Mouse (Mus musculus) heart, postnatal 0 days (tissue): ENCODE results near the gene Reln. TPM values are rescaled to one million over a fixed set of nuclear protein-coding genes. Genes with fewer than 3 reads are reported as not detected.

Experiments used
- ATAC-seq: fragments of 200-750 bp; cut with Nextera tagmentation; 2 replicates; pipeline ENCODE4 v1.8.0; 2017; ENCODE audit warnings: low read depth, moderate number of reproducible peaks, moderate library complexity; ENCODE audit not compliant: insufficient read depth
- DNase-seq: peaks from one replicate; pipeline ENCODE4 v3.0.0-alpha.2; 2016; ENCODE audit warnings: low spot score
- H3K27ac ChIP-seq: fragments of 300-500 bp; sonication (generic); 2 replicates; pipeline ENCODE4 v1.5.1; 2014; ENCODE audit warnings: low read depth, mild to moderate bottlenecking
- H3K27me3 ChIP-seq: fragments of 300-500 bp; sonication (generic); 2 replicates; pipeline ENCODE4 v1.6.1; 2014; ENCODE audit warnings: low read length, mixed read lengths; ENCODE audit not compliant: control insufficient read depth, insufficient read depth
- H3K36me3 ChIP-seq: fragments of 300-500 bp; sonication (generic); replicated peaks from 2 replicates; pipeline ENCODE4 v1.6.1; 2014; ENCODE audit warnings: low read length, mixed read lengths; ENCODE audit not compliant: control insufficient read depth, insufficient read depth
- H3K4me1 ChIP-seq: fragments of 300-500 bp; sonication (generic); 2 replicates; pipeline ENCODE4 v1.6.1; 2014; ENCODE audit warnings: antibody characterized with exemption; ENCODE audit not compliant: control insufficient read depth, insufficient read depth
- H3K4me2 ChIP-seq: fragments of 300-500 bp; sonication (generic); 2 replicates; pipeline ENCODE4 v1.6.1; 2014; ENCODE audit warnings: low read depth, mild to moderate bottlenecking, low read length, moderate library complexity
- H3K4me3 ChIP-seq: fragments of 300-500 bp; sonication (generic); 2 replicates; pipeline ENCODE4 v1.5.1; 2014; ENCODE audit warnings: low read depth, low read length
- H3K9ac ChIP-seq: fragments of 300-500 bp; sonication (generic); replicated peaks from 2 replicates; pipeline ENCODE4 v1.6.1; 2014; ENCODE audit warnings: low read depth, low read length, mixed read lengths
- H3K9me3 ChIP-seq: fragments of 300-500 bp; sonication (generic); replicated peaks from 2 replicates; pipeline ENCODE4 v1.6.1; 2016; ENCODE audit warnings: low read length; ENCODE audit not compliant: control insufficient read depth
- CTCF ChIP-seq: IDR thresholded peaks from 2 replicates; pipeline ENCODE4 v1.5.1; 2016; ENCODE audit warnings: antibody characterized with exemption, control low read depth, low read depth
- EP300 ChIP-seq: IDR thresholded peaks from 2 replicates; pipeline ENCODE4 v1.6.1; 2016; ENCODE audit warnings: antibody characterized with exemption, low read depth
- WGBS: fragments of 180-500 bp; shearing (Covaris S2); extraction: QIAGEN DNeasy Blood & Tissue Kit; methylation state at CpG from one replicate; pipeline ENCODE4 v1.1.7; 2014; 5-methylcytosine and 5-hydroxymethylcytosine counted together
- polyA plus RNA-seq: library from polyadenylated mRNA; unstranded; fragments of >200 nt; fragmentation: Nextera tagmentation; extraction: Ambion mirVana; gene quantifications from 2 replicates; pipeline ENCODE4 v1.2.1, GENCODE M21; 2015
- total RNA-seq: library from RNA; depleted of rRNA; stranded (reverse); fragments of >200 nt; gene quantifications from 2 replicates; pipeline ENCODE4 v1.2.3, GENCODE M21; 2014; ENCODE audit warnings: low replicate concordance

Gene Reln
- total and polyA plus RNA-seq, 2 experiments from 2014 or later: 1.00 to 14.4 TPM

GRCm38 (mm10) chr5:22317807-22318206, 26.7 kb downstream of the Reln start:
- Histone ChIP-seq H3K9ac (no peak overlapping the region), H3K4me2 (no peak overlapping the region), H3K36me3 (no peaks in the 10 kb centered on the region), H3K27ac (no peak overlapping the region), H3K9me3 (no peaks in the 10 kb centered on the region), H3K4me1 (no peaks in the 10 kb centered on the region), H3K27me3 (no peaks in the 10 kb centered on the region), H3K4me3 (no peak overlapping the region)
- WGBS: 80% methylated on average over 1 of the region's 1 CpGs
- no peak for DNase-seq
- ATAC-seq: no peak
- no peak for TF ChIP-seq CTCF
- TF ChIP-seq EP300: no peak

- H3K27ac ChIP-seq: no peak overlapping the region
- DNase-seq (no peak), ATAC-seq (no peak)
- no peaks in the 10 kb centered on the region for H3K9me3 ChIP-seq
- WGBS: 85% methylated on average over 7 of the region's 7 CpGs
- no peaks in the 10 kb centered on the region for H3K27me3 ChIP-seq
- H3K4me2 ChIP-seq: no peak overlapping the region
- TF ChIP-seq EP300 (no peak), CTCF (no peak)
- H3K4me1 ChIP-seq: no peaks in the 10 kb centered on the region
- H3K9ac ChIP-seq: no peak overlapping the region
- no peak overlapping the region for H3K4me3 ChIP-seq
- no peaks in the 10 kb centered on the region for H3K36me3 ChIP-seq
These were observed 28.0 kb downstream of the Reln start for GRCm38 (mm10) chr5:22316471-22316870.

- no peak overlapping the region for H3K4me2 ChIP-seq
- no peaks in the 10 kb centered on the region for H3K9me3 ChIP-seq
- no peak overlapping the region for H3K9ac ChIP-seq
- TF ChIP-seq CTCF: no peak
- TF ChIP-seq EP300: no peak
- no peak for DNase-seq
- no peaks in the 10 kb centered on the region for H3K27me3 ChIP-seq
- H3K4me3 ChIP-seq: no peak overlapping the region
- H3K36me3 ChIP-seq: no peaks in the 10 kb centered on the region
- 64% methylated on average over 2 of the region's 2 CpGs for WGBS
- ATAC-seq: no peak
- H3K27ac ChIP-seq: no peak overlapping the region
- H3K4me1 ChIP-seq: no peaks in the 10 kb centered on the region
These were observed 28.5 kb downstream of the Reln start for GRCm38 (mm10) chr5:22315990-22316389.

- Histone ChIP-seq H3K4me1 (no peaks in the 10 kb centered on the region), H3K4me3 (no peak overlapping the region), H3K9me3 (no peaks in the 10 kb centered on the region), H3K27me3 (no peaks in the 10 kb centered on the region), H3K4me2 (no peak overlapping the region), H3K36me3 (no peaks in the 10 kb centered on the region), H3K27ac (no peak overlapping the region), H3K9ac (no peak overlapping the region)
- WGBS: 76% methylated on average over 10 of the region's 10 CpGs
- DNase-seq: no peak
- ATAC-seq: no peak
- TF ChIP-seq EP300 (no peak), CTCF (no peak)
These were observed 31.5 kb downstream of the Reln start for GRCm38 (mm10) chr5:22312995-22313394.

- H3K27ac ChIP-seq: no peak overlapping the region
- no peaks in the 10 kb centered on the region for H3K36me3 ChIP-seq
- ATAC-seq: no peak
- WGBS: 69% methylated on average over 4 of the region's 4 CpGs
- no peak overlapping the region for H3K4me3 ChIP-seq
- no peak for DNase-seq
- no peak for TF ChIP-seq EP300
- no peak for TF ChIP-seq CTCF
- H3K9ac ChIP-seq: no peak overlapping the region
- H3K4me1 ChIP-seq: no peaks in the 10 kb centered on the region
- no peaks in the 10 kb centered on the region for H3K27me3 ChIP-seq
- H3K4me2 ChIP-seq: no peak overlapping the region
- H3K9me3 ChIP-seq: no peaks in the 10 kb centered on the region
These were observed 33.5 kb downstream of the Reln start for GRCm38 (mm10) chr5:22311046-22311445.

- Histone ChIP-seq H3K27me3 (no peaks in the 10 kb centered on the region), H3K9ac (no peak overlapping the region), H3K4me1 (no peaks in the 10 kb centered on the region), H3K4me2 (no peak overlapping the region), H3K27ac (no peak overlapping the region), H3K9me3 (no peaks in the 10 kb centered on the region), H3K4me3 (no peak overlapping the region), H3K36me3 (no peaks in the 10 kb centered on the region)
- WGBS: 47% methylated on average over 2 of the region's 2 CpGs
- TF ChIP-seq CTCF: no peak
- no peak for TF ChIP-seq EP300
- ATAC-seq (no peak), DNase-seq (no peak)
These were observed 35.5 kb downstream of the Reln start for GRCm38 (mm10) chr5:22309001-22309400.
